Mouse (Mus musculus): ENCODE data around the gene Atl1.
A peak's percentile ranks its signal among the peaks of the same experiment; 100 is the strongest.

Atl1 gene

DNA sequence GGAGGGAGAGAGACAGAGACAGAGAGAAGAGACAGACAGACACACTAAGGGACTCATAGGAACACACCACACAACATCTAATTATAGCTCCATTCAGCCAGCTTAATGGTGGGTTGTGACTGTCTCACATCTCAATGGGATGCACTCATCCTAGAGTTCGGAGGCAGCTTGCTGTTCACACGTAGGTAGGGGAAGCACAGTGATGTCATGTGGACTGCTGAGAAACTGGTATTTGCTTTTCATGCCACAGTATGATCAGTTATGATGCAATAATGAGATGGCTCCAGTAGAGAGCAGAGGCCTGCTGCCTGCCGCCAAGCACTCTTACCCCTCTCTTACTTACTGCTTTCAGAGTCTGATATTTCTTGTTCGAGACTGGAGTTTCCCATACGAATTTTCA is 53.4 kb downstream of the Atl1 start:
- DNase-seq = no peak

DNA sequence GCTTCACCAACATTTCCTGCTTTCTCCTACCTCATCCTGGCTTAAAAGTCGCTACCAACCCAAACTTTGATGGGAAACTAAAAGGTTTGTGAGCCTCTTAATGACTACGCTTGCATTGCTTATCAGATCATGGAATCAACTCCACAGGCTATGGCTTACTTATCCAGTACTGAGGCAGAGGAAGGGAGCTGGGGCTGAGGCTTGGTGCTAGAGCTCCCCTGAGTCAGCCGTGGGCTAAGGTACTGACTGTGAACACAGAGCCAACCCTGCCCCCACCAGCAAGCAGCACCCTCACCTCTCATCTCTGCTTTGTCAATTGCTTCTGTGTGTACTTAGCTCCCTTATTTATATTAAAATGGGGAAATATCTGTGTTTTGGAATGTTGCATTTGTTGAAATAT is 55.1 kb downstream of the Atl1 start:
- DNase-seq = no peak

- DNase-seq = no peak
Observed at GRCm38 (mm10) chr12:69957378-69957777, 65.0 kb downstream of the Atl1 start.

- DNase-seq = peak; percentile 77 to 84
Observed at GRCm38 (mm10) chr12:69962468-69962867, 70.1 kb downstream of the Atl1 start.

- no peak for DNase-seq
Observed at GRCm38 (mm10) chr12:69963141-69963540, 70.7 kb downstream of the Atl1 start.

DNA sequence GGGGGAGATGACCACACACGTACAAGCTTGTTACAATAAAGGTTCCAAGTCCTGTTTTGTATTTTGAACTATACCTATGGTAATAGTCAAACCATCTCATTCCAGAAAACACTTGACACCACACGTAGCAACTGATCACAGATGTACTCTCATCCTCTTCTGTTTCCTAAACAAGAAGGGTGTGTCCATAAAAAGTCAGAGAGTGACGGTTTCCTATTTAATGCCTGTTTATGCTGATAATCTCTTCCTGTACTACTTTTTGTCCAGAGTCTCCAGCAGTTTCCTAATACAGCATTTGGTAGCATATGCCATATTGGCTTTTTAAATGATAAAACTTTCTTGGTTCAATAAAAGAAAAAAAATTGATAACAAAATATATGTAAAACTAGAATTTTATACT is 73.2 kb downstream of the Atl1 start:
- DNase-seq = no peak

- peak in 1 of 2 experiments; percentile 30 for DNase-seq
Observed at GRCm38 (mm10) chr12:69966071-69966470, 73.7 kb downstream of the Atl1 start.

GRCm38 (mm10) chr12:69967112-69967511 is 74.7 kb downstream of the Atl1 start:
- DNase-seq = no peak

- DNase-seq = no peak
Observed at GRCm38 (mm10) chr12:69968154-69968553, 75.7 kb downstream of the Atl1 start.

- no peak for DNase-seq
Observed at GRCm38 (mm10) chr12:69973666-69974065, 81.3 kb downstream of the Atl1 start.

- no peak for DNase-seq
Observed at GRCm38 (mm10) chr12:69976688-69977087, 84.3 kb downstream of the Atl1 start.

GRCm38 (mm10) chr12:69977376-69977998 is 85.1 kb downstream of the Atl1 start:
- peak; percentile 24 to 49 for DNase-seq

DNA sequence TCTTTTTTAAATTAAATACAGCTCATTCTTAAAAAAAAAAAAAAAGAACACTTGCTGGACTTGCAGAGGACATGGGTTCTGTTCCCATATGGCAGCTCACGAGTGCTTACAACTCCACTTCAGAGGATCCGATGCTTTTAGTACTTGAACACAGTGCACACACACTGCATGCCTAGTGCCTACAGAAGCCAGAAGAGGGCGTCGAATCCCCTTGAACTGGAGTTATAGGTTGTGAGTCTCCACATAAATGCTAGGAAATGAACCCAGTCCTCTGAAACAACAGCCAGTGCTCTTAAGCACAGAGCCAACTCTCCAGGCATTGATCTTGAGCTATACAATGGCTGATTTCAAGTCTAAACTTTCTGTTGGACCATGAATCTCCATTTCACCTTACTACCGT is 90.5 kb downstream of the Atl1 start:
- DNase-seq = peak; percentile 30 to 31

DNA sequence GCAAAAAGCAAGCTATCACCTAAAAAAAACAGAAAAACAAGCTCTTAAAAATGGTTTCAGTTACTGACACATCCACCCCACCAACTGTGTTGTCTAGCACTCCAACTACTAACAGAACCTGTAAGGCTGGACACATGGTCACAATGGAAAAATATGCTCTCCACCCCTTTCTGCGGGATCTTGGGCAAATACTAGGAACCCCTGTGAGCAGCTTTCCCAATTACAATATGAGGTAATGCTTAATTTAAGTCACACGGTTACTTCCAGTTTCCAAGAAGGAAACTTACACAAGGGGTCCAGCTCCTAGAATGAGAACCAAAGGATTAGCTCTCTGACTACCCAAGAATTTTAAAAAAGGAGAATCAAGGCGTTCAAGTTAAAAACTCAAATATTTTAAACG is 93.1 kb downstream of the Atl1 start:
- DNase-seq = peak in 1 of 2 experiments; percentile 37

GRCm38 (mm10) chr12:69986241-69986762 is 93.9 kb downstream of the Atl1 start:
- DNase-seq = peak; percentile 29 to 53

GRCm38 (mm10) chr12:69986786-69987497 is 94.5 kb downstream of the Atl1 start, which contains the start of gene Sav1:
Sav1 (minus strand) TSS chr12:69987002.
- peak; percentile 89 to 94 for DNase-seq

- DNase-seq = no peak
Observed at GRCm38 (mm10) chr12:69995382-69995781, 103.0 kb downstream of the Atl1 start.

DNA sequence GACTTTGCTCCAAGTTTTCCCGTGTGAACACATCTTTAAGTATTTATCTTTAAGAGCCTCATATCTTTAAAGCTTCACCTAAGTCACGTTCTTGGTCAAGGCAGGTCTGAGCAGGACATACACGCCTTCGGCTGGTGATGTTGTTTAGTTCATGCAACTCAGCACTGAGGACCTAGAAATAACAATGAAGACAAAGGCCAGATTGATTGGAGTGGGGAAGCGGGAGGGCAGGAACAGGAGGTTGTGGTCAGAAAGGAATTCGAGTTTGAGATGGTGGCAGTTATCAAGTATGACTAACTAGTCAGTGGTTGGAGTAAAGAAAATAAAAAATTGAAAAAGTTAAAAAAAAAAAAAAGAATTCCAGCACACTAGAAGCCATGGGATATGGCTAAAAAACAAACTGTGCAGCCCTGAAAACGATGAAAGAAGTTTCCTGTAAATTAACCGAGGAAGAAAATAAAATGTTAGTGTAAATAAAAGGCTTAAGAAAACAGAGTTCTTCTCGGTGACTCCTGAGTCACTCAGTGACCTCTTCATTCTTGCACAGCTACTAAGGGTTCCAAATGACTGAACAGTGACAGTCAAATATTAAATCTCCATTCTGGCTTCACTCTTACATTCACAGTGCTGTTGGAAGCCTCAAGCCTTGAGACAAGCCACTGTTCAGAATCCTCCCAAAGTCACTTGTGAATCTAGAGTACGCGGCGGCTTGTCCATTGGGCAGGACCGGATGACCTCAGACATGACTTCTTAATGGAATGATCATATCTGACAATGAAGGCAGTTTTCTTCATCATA is 106.0 kb downstream of the Atl1 start:
- DNase-seq = no peak

- no peak for DNase-seq
Observed at GRCm38 (mm10) chr12:70005103-70005502, 112.7 kb downstream of the Atl1 start.

GRCm38 (mm10) chr12:70010356-70010755 is 117.9 kb downstream of the Atl1 start:
- DNase-seq = no peak

GRCm38 (mm10) chr12:70011681-70012080 is 119.3 kb downstream of the Atl1 start:
- no peak for DNase-seq

GRCm38 (mm10) chr12:70015936-70016335 is 123.5 kb downstream of the Atl1 start:
- DNase-seq = no peak
